8 mouse cellular contexts compared by ENCODE assay signal in the genomic region with DNA sequence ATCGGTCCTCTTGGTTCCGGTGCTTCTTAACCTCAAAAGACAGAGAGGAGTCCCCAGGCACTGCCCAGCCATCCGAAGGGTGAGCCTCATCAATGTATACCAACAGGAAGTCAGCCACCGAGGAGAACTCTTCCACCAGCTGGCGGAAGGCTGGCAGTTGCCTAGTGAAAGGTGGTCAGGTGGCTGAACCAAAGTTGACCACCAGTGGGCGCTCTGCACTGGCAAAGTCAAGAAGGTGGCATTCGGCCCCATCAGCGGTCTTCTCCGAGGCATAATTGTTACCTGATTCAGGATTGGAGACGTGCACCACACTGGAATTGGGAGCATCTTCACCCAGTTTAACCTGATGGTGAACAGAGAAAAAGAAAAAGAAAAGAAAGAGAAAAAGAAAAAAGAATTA. TPM values are rescaled to one million over a fixed set of nuclear protein-coding genes. Genes with fewer than 3 reads are reported as not detected.
A peak's percentile ranks its signal among the peaks of the same experiment; 100 is the strongest.
DNase-seq lines count a peak whose midpoint lies in the region; ATAC-seq lines count a peak whose summit lies in the region.

No protein-coding gene starts in this region.

- no peaks in the 10 kb centered on the region for H3K36me3 ChIP-seq in kidney, embryonic 16.5 days (ENCODE audit: insufficient read depth, low read length)
- no peaks in the 10 kb centered on the region for H3K36me3 ChIP-seq in limb, embryonic 12.5 days

- H3K4me2 ChIP-seq in kidney, embryonic 16.5 days (replicated peaks; ENCODE audit: low read depth, low read length), result no peak overlapping the region
- no peak overlapping the region for H3K4me2 ChIP-seq in limb, embryonic 12.5 days

- H3K27ac ChIP-seq in kidney, embryonic 16.5 days (ENCODE audit: low read length), result no peak overlapping the region
- no peak overlapping the region for H3K27ac ChIP-seq in limb, embryonic 12.5 days

- H3K27me3 ChIP-seq in kidney, embryonic 16.5 days (ENCODE audit: insufficient read depth, low read length), result no peaks in the 10 kb centered on the region
- no peaks in the 10 kb centered on the region for H3K27me3 ChIP-seq in limb, embryonic 12.5 days

- 55% methylated on average over 10 of the region's 10 CpGs for WGBS in kidney, embryonic 16.5 days
- 41% methylated on average over 10 of the region's 10 CpGs for WGBS in limb, embryonic 12.5 days

- DNase-seq in kidney, adult 11 months, result peak; percentile 9
- DNase-seq in adipocyte (ENCODE audit: low spot score), result peak; percentile 4
- peak; percentile 50 to 77 for DNase-seq in cerebellum, postnatal 4 days (ENCODE audit: low spot score in 2 of 2)
- peak; percentile 50 to 69 for DNase-seq in heart, postnatal 36 days
- DNase-seq in ovary, postnatal 14 days (ENCODE audit: low spot score), result peak; percentile 41
- peak; percentile 41 for DNase-seq in urinary bladder, adult 2 months (ENCODE audit: low spot score)

- no peaks in the 10 kb centered on the region for H3K9me3 ChIP-seq in kidney, embryonic 16.5 days (ENCODE audit: low read length)
- no peaks in the 10 kb centered on the region for H3K9me3 ChIP-seq in limb, embryonic 12.5 days

- H3K9ac ChIP-seq in kidney, embryonic 16.5 days (replicated peaks; ENCODE audit: low read length), result no peak overlapping the region
- H3K9ac ChIP-seq in limb, embryonic 12.5 days (replicated peaks), result no peak overlapping the region

- no peaks in the 10 kb centered on the region for H3K4me1 ChIP-seq in kidney, embryonic 16.5 days (ENCODE audit: insufficient read depth, low read length)
- H3K4me1 ChIP-seq in limb, embryonic 12.5 days (replicated peaks), result no peaks in the 10 kb centered on the region

- ATAC-seq in kidney, embryonic 16.5 days (ENCODE audit: low FRiP score, low TSS enrichment), result no peak
- peak; percentile 47; the same call in 1 of the 2 replicates for ATAC-seq in limb, embryonic 12.5 days (ENCODE audit: insufficient number of reproducible peaks, insufficient read depth, low FRiP score, low TSS enrichment, low read depth)

- no peak overlapping the region for H3K4me3 ChIP-seq in kidney, embryonic 16.5 days (ENCODE audit: low read length)
- no peak overlapping the region for H3K4me3 ChIP-seq in limb, embryonic 12.5 days (replicated peaks)

- intact Hi-C loops in heart, postnatal 36 days (cut with DNase I), result loop anchor here (1.0 kb wide), 1 partner anchor 585 kb away; no protein-coding TSS in a partner anchor

RNA-seq across cellular contexts. Expression of gene Dio2, which starts 8.6 kb away (rescaled TPM):
- 0.16 TPM in 1 of 2 replicates, not detected in the other for polyA plus RNA-seq in kidney, embryonic 16.5 days (2015; fragmentation: Nextera tagmentation; extraction: Ambion mirVana)
- total RNA-seq in heart, postnatal 36 days (2021), result 1 to 10 TPM in 1 of 2 experiments, under 1 TPM in 1; 0.68 to 1.3 TPM
- 0.09 and 0.15 TPM in 2 replicates for polyA plus RNA-seq in limb, embryonic 12.5 days (2016; fragmentation: Nextera tagmentation; extraction: Ambion mirVana)
- 1.1 and 1.5 TPM in 2 replicates for polyA plus RNA-seq in urinary bladder, adult 2 months (2012; rRNA removed)

Comparison
In these comparisons a context has a peak if more than half of its experiments do, and no peak if none do; other contexts are left out.
1. DNase-seq: peak in every context shown above with its lines; median percentile 64 in cerebellum, postnatal 4 days; 60 in heart, postnatal 36 days; 41 in ovary, postnatal 14 days; 41 in urinary bladder, adult 2 months; 9 in kidney, adult 11 months; 4 in adipocyte.